Mouse (Mus musculus) MEL (cell line): Measurements from ENCODE around the gene Il24. TPM values are rescaled to one million over a fixed set of nuclear protein-coding genes. Genes with fewer than 3 reads are reported as not detected.

ENCODE experiments used
- DNase-seq: peaks from one replicate; pipeline ENCODE4 v3.0.0; 2011; ENCODE audit warnings: low read depth, low spot score
- H3K27ac ChIP-seq: 2 replicates; pipeline ENCODE4 v1.5.1; 2012; ENCODE audit warnings: low read depth, mild to moderate bottlenecking, control low read depth, low read length, moderate library complexity; ENCODE audit not compliant: control insufficient read depth
- H3K27me3 ChIP-seq, 2 experiments: fragments of 150-350 bp in 1 of 2; sonication (generic) in 1 of 2; 2 replicates each; pipeline ENCODE4 v1.6.1; 2012; ENCODE audit warnings: low read length in 2 of 2, mild to moderate bottlenecking in 2 of 2, improper control_type of control experiment in 1 of 2, moderate library complexity in 1 of 2; ENCODE audit not compliant: insufficient read depth in 2 of 2, control insufficient read depth in 1 of 2
- H3K36me3 ChIP-seq, 2 experiments: 2 replicates each; pipeline ENCODE4 v1.6.1; 2012 to 2014; ENCODE audit warnings: low read length in 2 of 2, improper control_type of control experiment in 1 of 2, inconsistent platforms in 1 of 2, mild to moderate bottlenecking in 1 of 2; ENCODE audit not compliant: insufficient read depth in 2 of 2, control insufficient read depth in 1 of 2
- H3K4me1 ChIP-seq, 2 experiments: fragments of 150-350 bp in 1 of 2; sonication (generic) in 1 of 2; 2 replicates each; pipeline ENCODE4 v1.6.1; 2012; ENCODE audit warnings: low read length in 2 of 2, improper control_type of control experiment in 1 of 2, mild to moderate bottlenecking in 1 of 2; ENCODE audit not compliant: insufficient read depth in 2 of 2, control insufficient read depth in 1 of 2
- H3K4me3 ChIP-seq, 2 experiments: fragments of 150-350 bp in 1 of 2; sonication (generic) in 1 of 2; 2 replicates each; pipeline ENCODE4 v1.5.1; 2012; ENCODE audit warnings: low read depth in 2 of 2, low read length in 2 of 2, mild to moderate bottlenecking in 2 of 2, moderate library complexity in 2 of 2, control low read depth in 1 of 2, improper control_type of control experiment in 1 of 2; ENCODE audit not compliant: control insufficient read depth in 1 of 2, insufficient read depth in 1 of 2
- H3K79me2 ChIP-seq: 2 replicates; pipeline ENCODE4 v1.6.1; 2012; ENCODE audit warnings: mild to moderate bottlenecking, low read length, moderate library complexity; ENCODE audit not compliant: control insufficient read depth, poor library complexity, insufficient read depth
- H3K9ac ChIP-seq: 2 replicates; pipeline ENCODE4 v1.6.1; 2012; ENCODE audit warnings: low read depth, mild to moderate bottlenecking, control low read depth, low read length, moderate library complexity; ENCODE audit not compliant: control insufficient read depth, poor library complexity, severe bottlenecking
- H3K9me3 ChIP-seq: fragments of 150-350 bp; sonication (generic); replicated peaks from 2 replicates; pipeline ENCODE4 v1.6.1; 2012; ENCODE audit warnings: mild to moderate bottlenecking, low read length, improper control_type of control experiment, moderate library complexity; ENCODE audit not compliant: insufficient read depth
- CHD1 ChIP-seq: IDR thresholded peaks from 2 replicates; pipeline ENCODE4 v1.6.1; 2012; ENCODE audit warnings: low read depth, mild to moderate bottlenecking, inconsistent platforms, low read length, improper control_type of control experiment
- E2F4 ChIP-seq: IDR thresholded peaks from 2 replicates; pipeline ENCODE4 v1.6.1; 2011; ENCODE audit warnings: low read depth, low read length, improper control_type of control experiment, borderline replicate concordance
- EP300 ChIP-seq, 2 experiments: IDR thresholded peaks; 2 replicates each; pipeline ENCODE4 v1.6.1; 2011; ENCODE audit warnings: improper control_type of control experiment in 2 of 2, low read length in 2 of 2, low read depth in 1 of 2, mild to moderate bottlenecking in 1 of 2
- ETS1 ChIP-seq: IDR thresholded peaks from 2 replicates; pipeline ENCODE4 v1.6.1; 2012; ENCODE audit warnings: low read depth, mild to moderate bottlenecking, inconsistent platforms, low read length, improper control_type of control experiment, moderate library complexity
- KAT2A ChIP-seq: conservative IDR thresholded peaks from 2 replicates; pipeline ENCODE4 v1.6.1; 2012; ENCODE audit warnings: low read depth, low read length, improper control_type of control experiment, inconsistent platforms
- MAFK ChIP-seq: IDR thresholded peaks from 2 replicates; pipeline ENCODE4 v1.6.1; 2011; ENCODE audit warnings: low read depth, mild to moderate bottlenecking, low read length, improper control_type of control experiment, borderline replicate concordance
- MAX ChIP-seq: IDR thresholded peaks from 2 replicates; pipeline ENCODE4 v1.6.1; 2011; ENCODE audit warnings: low read length, improper control_type of control experiment
- MEF2A ChIP-seq: IDR thresholded peaks from 2 replicates; pipeline ENCODE4 v1.6.1; 2014; ENCODE audit warnings: low read depth, mild to moderate bottlenecking, inconsistent platforms, low read length, improper control_type of control experiment; ENCODE audit not compliant: poor library complexity, insufficient replicate concordance, severe bottlenecking; ENCODE audit errors: extremely low read depth
- MXI1 ChIP-seq: IDR thresholded peaks from 2 replicates; pipeline ENCODE4 v1.6.1; 2011; ENCODE audit warnings: mild to moderate bottlenecking, low read depth, low read length, improper control_type of control experiment
- MYB ChIP-seq: IDR thresholded peaks from 2 replicates; pipeline ENCODE4 v1.6.1; 2011; ENCODE audit warnings: mild to moderate bottlenecking, low read depth, low read length, improper control_type of control experiment
- NRF1 ChIP-seq: IDR thresholded peaks from 2 replicates; pipeline ENCODE4 v1.6.1; 2014; ENCODE audit warnings: low read depth, mild to moderate bottlenecking, inconsistent platforms, low read length, improper control_type of control experiment, moderate library complexity; ENCODE audit not compliant: poor library complexity, insufficient read depth, severe bottlenecking
- POLR2A ChIP-seq, 2 experiments: IDR thresholded peaks; 2 replicates each; pipeline ENCODE4 v1.6.1; 2011 to 2012; ENCODE audit warnings: low read length in 2 of 2, mild to moderate bottlenecking in 2 of 2, control low read depth in 1 of 2, improper control_type of control experiment in 1 of 2, low read depth in 1 of 2, moderate library complexity in 1 of 2; ENCODE audit not compliant: control insufficient read depth in 1 of 2, insufficient read depth in 1 of 2, poor library complexity in 1 of 2
- POLR2AphosphoS5 ChIP-seq: IDR thresholded peaks from 2 replicates; pipeline ENCODE4 v1.6.1; 2012; ENCODE audit warnings: low read depth, borderline replicate concordance, mild to moderate bottlenecking, inconsistent platforms, low read length, moderate library complexity, mixed read lengths
- RAD21 ChIP-seq: IDR thresholded peaks from 2 replicates; pipeline ENCODE4 v1.6.1; 2011; ENCODE audit warnings: mild to moderate bottlenecking, low read depth, low read length, improper control_type of control experiment
- RCOR1 ChIP-seq: IDR thresholded peaks from 2 replicates; pipeline ENCODE4 v1.6.1; 2012; ENCODE audit warnings: low read depth, mild to moderate bottlenecking, inconsistent platforms, low read length, improper control_type of control experiment
- SIN3A ChIP-seq: IDR thresholded peaks from 2 replicates; pipeline ENCODE4 v1.6.1; 2012; ENCODE audit warnings: low read length, improper control_type of control experiment, inconsistent platforms
- TAL1 ChIP-seq: IDR thresholded peaks from 2 replicates; pipeline ENCODE4 v1.6.1; 2012; ENCODE audit warnings: mild to moderate bottlenecking, inconsistent platforms, low read length, moderate library complexity, mixed read lengths
- TBP ChIP-seq: IDR thresholded peaks from 2 replicates; pipeline ENCODE4 v1.8.0; 2011; ENCODE audit warnings: low read depth, low read length, improper control_type of control experiment
- UBTF ChIP-seq: IDR thresholded peaks from 2 replicates; pipeline ENCODE4 v1.6.1; 2012; ENCODE audit warnings: low read depth, mild to moderate bottlenecking, inconsistent platforms, low read length, improper control_type of control experiment, moderate library complexity, borderline replicate concordance; ENCODE audit not compliant: insufficient read depth
- USF1 ChIP-seq: IDR thresholded peaks from 2 replicates; pipeline ENCODE4 v1.6.1; 2014; ENCODE audit warnings: low read depth, mild to moderate bottlenecking, inconsistent platforms, low read length, improper control_type of control experiment, moderate library complexity
- ZC3H11A ChIP-seq: IDR thresholded peaks from 2 replicates; pipeline ENCODE4 v1.6.1; 2012; ENCODE audit warnings: low read depth, mild to moderate bottlenecking, inconsistent platforms, low read length, improper control_type of control experiment
- ZNF384 ChIP-seq: IDR thresholded peaks from 2 replicates; pipeline ENCODE4 v1.6.1; 2012; ENCODE audit warnings: low read depth, mild to moderate bottlenecking, inconsistent platforms, low read length, improper control_type of control experiment
- polyA plus RNA-seq, 2 experiments: library from polyadenylated mRNA; stranded (reverse) in 1 of 2; unstranded in 1 of 2; fragments of >175 nt in 1 of 2; fragments of >200 nt in 1 of 2; gene quantifications; 2 replicates each; pipeline versions ENCODE4 v1.2.1 to v1.2.4; 2012; ENCODE audit warnings: low replicate concordance in 2 of 2, low read depth in 1 of 2; ENCODE audit not compliant: insufficient read length in 2 of 2, insufficient read depth in 1 of 2, missing spikeins in 1 of 2
- total RNA-seq: library from RNA; depleted of rRNA; stranded (reverse); fragments of 300-350 nt; gene quantifications from 2 replicates; pipeline ENCODE4 v1.2.3, GENCODE M21; 2012

Il24 gene
- total and polyA plus RNA-seq, 3 experiments: not detected

- DNase-seq: no peak
- Histone ChIP-seq H3K4me3 (no peak overlapping the region), H3K4me1 (no peaks in the 10 kb centered on the region), H3K27ac (no peak overlapping the region), H3K79me2 (no peaks in the 10 kb centered on the region), H3K36me3 (no peaks in the 10 kb centered on the region), H3K9ac (no peak overlapping the region), H3K27me3 (peaks cover 14 to 25% of the 10 kb centered on the region in 2 experiments), H3K9me3 (no peaks in the 10 kb centered on the region)
- TF ChIP-seq CHD1: no peak
- TF ChIP-seq TBP: no peak
- TF ChIP-seq KAT2A: no peak
- no peak for TF ChIP-seq POLR2A (IDR thresholded peaks at IDR 0.05; ENCODE audit: control insufficient read depth in 1 of 2, insufficient read depth in 1 of 2, low read depth in 1 of 2, low read length in 2 of 2, poor library complexity in 1 of 2)
- no peak for TF ChIP-seq EP300 (IDR thresholded peaks at IDR 0.05; ENCODE audit: low read depth in 1 of 2, low read length in 2 of 2)
- no peak for TF ChIP-seq MAX
Measured at GRCm38 (mm10) chr1:130892446-130892845, 5.2 kb upstream of the Il24 start.

GRCm38 (mm10) chr1:130883146-130883545, 4.1 kb downstream of the Il24 start:
- TF ChIP-seq RAD21: no peak
- TF ChIP-seq RCOR1: no peak
- TF ChIP-seq MEF2A: no peak
- TF ChIP-seq, all 39 proteins: peak for 0
- H3K9ac ChIP-seq: no peak overlapping the region

GRCm38 (mm10) chr1:130879927-130880326, 7.3 kb downstream of the Il24 start:
- Histone ChIP-seq H3K27me3 (peaks cover 0 to 13% of the 10 kb centered on the region in 2 experiments), H3K9me3 (no peaks in the 10 kb centered on the region)
- TF ChIP-seq MXI1 (no peak), NRF1 (no peak), CHD1 (no peak), E2F4 (no peak), POLR2AphosphoS5 (no peak), MAFK (no peak), TBP (no peak), SIN3A (no peak), ZNF384 (no peak), MYB (no peak), ETS1 (no peak), UBTF (no peak), MEF2A (no peak), USF1 (no peak), TAL1 (no peak), ZC3H11A (no peak)

More at GRCm38 (mm10) chr1:130883146-130883545, 4.1 kb downstream of the Il24 start:
- no peaks in the 10 kb centered on the region for H3K79me2 ChIP-seq
- H3K36me3 ChIP-seq: no peaks in the 10 kb centered on the region
- no peaks in the 10 kb centered on the region for H3K4me1 ChIP-seq
- H3K27me3 ChIP-seq: peaks cover 0 to 19% of the 10 kb centered on the region in 2 experiments
- no peaks in the 10 kb centered on the region for H3K9me3 ChIP-seq
- no peak for DNase-seq
- H3K4me3 ChIP-seq: no peak overlapping the region
- H3K27ac ChIP-seq: no peak overlapping the region

More at GRCm38 (mm10) chr1:130879927-130880326, 7.3 kb downstream of the Il24 start:
- Histone ChIP-seq H3K4me3 (no peak overlapping the region), H3K36me3 (no peaks in the 10 kb centered on the region), H3K79me2 (no peaks in the 10 kb centered on the region), H3K4me1 (no peaks in the 10 kb centered on the region), H3K9ac (no peak overlapping the region), H3K27ac (no peak overlapping the region)
- DNase-seq: no peak
